Mouse (Mus musculus) 416B (cell line): ENCODE results near the gene Padi6.

Source experiments
- DNase-seq: peaks from one replicate; pipeline ENCODE4 v3.0.0; 2011; ENCODE audit warnings: low read depth

Padi6 gene

DNA sequence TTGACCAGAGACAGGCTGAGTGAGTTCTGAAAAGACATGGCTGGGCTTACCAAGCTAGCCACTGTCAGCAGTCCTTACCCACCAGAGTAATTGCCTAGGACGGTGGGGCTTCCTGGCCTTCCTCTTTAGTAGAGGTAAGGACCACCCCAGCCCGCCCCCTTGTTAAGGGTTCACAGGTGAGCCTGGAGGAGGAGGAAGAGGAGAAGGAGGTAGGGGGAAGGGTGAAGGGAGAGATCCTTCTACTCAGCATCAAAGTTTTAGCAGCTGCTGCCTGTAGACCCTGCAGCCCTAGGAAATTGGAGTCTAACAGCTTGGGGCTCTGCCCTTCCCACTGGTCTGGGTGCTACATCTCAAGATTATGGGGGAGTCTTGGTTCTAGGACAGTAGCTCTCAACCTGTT is at the start of gene Padi6:
TSS of gene Padi6 (minus strand) at position 101 of the 400 bp plus-strand sequence.
- no peak for DNase-seq

DNA sequence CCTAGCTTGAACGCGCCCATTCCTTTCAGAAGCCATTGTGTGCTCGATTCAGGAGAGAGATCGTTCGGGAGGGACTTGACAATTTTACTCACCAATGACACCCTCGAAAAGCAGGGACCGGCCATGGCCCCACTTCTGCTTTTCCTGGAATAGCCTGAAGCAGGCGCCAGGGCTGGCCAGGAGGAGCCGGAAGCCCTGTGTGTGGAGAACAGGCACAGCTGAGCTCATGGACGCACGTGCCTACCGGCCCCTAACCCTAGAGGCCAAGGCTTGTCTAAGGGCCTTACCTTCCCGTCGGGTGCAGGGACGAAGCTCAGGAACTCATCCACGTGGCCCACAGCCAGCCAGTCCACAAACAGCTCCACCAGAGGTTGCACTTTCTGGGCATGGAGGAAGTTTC is 48.6 kb upstream of the Padi6 start:
- no peak for DNase-seq

DNA sequence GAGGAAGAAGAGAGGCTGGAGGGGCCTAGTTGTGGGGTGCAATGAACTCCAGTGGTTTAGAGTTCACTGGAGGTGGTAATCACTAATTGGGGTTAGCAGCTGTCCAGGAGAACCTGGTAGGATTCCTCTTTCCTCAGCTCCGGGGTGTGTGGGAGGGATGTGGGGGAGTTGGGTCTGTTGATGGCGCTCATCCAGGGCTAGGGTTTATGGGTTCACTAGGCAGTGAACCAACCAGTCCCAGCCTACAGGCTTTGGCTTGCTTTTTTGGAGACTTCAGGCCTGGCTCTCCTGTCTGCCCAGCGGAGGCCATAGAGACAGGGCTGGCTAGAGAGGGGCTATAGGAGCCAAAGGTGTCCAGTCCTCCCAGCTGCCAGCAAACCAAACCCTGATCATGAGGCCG is 47.5 kb upstream of the Padi6 start:
- DNase-seq, result no peak

DNA sequence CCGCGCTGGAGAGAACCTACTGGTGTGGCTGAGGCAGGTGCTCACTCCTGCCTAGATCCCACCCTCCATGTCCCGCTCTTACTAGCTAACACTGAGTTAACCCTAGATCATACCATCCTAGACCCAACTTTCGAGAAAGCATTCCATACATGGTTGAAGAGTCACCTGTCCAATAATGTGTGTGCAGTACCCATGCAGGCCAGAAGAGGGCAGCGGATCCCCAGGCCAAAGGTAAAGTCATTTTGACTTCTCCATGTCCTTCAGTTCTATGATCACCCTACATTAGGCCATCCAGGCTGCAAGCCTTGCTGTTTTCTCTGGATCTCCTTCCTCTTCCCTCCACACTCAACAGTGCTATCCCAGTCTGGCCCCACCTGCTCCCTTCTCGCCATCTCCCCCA is 46.5 kb upstream of the Padi6 start:
- peak; percentile 72 for DNase-seq

DNA sequence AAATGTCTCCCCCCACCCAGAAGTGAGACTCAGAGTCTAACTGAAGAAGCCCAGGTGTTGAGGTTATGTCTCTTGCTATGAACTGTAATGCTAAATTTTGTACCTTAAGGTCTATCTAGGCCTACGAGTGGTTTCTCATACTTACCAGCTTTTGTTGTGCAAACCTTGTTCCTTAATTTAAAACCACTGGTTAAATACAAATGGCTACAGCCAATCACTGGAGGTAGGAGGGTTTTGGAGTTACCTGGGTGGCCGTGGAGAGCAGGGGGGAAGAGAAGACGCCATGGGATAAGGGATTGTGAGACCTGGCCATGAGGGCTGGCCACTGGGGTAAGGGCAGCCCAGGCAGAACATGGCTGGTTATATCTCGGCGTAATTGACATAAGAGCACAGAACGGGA is 45.8 kb upstream of the Padi6 start:
- no peak for DNase-seq

DNA sequence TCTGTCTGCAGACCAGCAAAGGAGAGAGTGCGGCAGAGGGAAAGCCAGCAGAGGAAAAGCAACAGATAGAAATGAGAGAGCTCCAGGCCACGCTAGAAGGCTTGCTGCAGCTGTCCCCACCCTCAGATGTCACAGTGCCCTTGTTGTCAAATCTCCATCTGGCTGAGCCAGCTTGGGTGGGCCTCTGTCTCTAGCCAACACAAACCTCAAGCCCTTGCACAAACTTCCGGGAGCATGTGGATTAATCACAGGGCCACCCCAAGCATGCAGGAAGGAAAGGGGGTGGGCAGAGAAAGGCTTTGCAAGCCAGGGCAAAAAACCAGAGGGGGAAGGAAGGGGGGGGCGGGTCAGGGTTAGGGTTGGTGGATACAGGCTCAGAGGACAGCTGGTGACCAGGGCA is 45.0 kb upstream of the Padi6 start:
- peak; percentile 97 for DNase-seq

DNA sequence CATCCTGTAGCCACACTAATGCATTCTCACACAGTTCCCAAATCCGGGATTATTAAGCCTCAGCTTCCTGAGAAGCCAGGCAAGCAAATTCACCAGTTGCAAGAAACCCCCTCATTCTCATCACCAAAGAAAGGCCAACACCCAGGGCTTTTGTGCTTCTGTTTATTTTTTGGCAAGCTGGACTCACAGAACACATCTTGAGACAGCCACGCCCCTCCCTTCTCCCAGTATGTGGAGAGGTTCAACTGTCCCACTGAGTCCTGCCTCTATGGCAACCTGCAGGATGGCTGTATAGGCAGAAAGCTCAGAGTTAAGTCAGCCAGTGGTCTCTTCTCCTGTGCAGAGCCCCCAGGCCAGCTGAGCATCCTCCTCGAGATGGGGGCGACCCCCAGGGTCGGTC is 42.8 kb upstream of the Padi6 start:
- DNase-seq, result no peak

DNA sequence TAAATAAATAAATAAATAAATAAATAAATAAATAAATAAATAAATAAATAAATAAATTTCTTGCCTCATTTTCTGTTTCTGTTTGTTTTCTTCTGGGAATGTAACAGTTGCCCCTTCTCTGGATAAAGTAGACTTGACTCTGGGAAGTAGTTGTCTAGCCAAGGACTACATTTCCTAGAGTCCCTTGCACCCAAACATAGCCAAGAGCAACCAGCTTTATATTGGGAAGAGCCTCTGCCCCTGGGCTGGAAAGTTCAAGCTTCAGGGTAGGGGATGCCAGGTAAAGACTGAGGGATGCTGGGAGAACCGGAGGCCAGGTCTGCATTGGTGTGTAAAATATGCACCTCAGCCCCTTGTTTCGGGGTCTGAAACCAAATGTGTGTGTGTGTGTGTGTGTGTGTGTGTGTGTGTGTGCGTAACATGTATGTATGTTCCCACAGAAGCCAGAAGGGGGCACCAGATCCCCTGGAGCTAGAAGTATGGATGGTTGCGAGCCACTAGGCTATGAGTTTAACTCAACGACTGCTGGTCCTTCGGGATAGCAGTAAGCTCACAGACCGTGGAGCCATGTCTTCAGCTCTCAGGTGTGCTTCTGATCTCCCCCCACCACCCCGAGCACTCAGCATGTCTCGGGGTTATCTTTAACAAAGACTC is 42.0 kb upstream of the Padi6 start:
- DNase-seq, result no peak

DNA sequence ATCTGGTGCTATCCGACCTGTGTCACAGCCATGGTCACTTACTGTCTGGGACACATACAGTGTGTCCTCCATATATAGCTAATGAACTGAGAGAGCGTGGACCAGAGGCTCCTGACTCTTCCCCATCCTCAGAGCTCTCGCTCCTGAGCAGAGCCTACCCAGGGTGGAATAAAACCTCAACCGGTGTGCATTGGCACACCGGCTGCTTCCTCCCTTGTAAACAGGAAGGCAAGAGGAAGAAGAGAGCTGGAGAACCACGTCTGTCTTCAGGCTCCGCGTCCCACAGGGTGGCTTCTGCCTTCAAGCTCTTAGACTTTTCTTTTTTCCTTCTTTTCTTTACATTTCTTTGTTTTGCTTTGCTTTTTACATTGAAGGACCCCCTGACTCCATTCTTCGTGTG is 40.4 kb upstream of the Padi6 start:
- no peak for DNase-seq

DNA sequence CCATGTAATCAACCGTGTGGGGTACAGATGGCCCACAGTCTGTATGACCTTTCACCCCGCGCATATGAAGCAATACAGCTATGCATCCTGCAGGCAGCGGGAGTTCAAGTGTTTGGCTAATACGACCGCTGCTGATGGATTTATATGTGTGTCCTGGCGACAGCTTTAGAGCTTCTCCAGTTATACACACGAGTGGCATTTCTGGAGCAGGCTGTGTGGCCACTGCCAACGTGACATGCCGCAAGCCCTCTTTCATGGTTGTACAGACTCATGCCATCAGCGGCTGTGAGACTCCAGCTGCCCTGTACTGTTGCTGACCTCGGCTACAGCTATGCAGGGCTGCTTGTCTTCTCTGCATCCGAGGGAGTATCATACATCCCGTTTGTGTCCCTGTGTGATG is 38.1 kb upstream of the Padi6 start:
- no peak for DNase-seq

DNA sequence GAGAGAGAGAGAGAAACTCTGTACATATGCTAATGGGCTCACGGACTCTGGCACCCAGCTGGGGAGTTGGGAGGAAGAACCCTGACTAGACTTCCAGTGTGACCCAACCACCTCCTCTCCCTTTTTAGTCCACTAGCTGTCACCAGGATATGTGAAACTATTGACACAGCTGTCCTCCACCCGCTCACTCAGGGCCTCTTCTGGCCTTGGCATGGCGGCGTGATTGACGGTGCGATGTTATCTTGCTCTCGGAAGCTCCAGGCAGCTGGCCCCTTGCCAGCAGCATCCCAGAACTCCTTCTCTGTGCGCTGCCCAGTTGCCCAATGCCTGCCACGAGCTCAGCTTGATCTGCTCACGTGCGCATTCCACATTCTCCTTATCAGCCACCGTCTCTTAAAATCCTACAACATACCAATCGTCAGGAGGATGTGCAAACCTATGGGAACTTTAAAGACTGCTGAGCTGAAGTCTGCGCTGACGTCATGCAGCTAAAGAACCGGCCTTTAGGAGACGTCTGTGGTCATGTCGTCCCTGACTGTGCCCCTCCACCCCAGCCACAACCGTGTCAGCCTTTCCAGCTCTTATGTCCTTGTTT is 37.5 kb upstream of the Padi6 start:
- peak; percentile 87 for DNase-seq

DNA sequence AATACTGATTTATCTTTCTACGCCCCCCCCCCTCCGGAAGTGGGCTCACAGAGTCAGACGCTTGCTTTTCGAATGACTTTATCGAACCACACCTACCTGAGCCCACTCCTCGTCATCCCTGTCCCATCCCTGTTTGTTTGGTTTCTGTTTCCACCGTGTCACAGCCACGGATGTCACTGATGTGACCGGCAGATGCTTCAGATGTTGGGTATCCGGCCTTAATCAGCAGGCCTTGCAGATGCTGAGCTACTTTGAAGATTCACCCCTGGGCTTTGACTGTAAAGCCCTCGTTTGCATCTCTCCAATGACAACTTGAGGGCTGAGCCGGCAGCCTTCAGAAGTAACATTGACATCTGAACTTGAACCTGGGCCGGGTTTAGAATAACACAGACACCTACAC is 34.2 kb upstream of the Padi6 start:
- DNase-seq, result no peak

DNA sequence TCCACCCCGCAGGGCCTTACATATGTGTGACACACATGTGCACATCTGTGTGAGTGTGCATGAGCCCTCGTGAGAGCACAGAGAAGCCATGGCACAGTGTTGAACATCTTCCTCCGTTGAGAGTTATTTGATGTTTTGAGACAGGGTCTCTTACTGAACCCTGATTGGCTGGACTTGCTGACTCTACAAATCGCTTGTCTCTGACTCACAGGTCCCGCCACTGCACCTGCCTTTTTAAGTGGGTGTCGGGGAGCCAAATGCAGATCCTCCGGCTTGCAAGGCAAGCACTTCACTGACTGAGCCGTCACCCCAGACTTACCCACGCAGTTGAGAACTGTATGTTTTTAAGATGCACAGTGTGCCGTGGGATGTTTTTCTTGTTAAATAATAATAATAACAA is 33.4 kb upstream of the Padi6 start:
- DNase-seq, result no peak

DNA sequence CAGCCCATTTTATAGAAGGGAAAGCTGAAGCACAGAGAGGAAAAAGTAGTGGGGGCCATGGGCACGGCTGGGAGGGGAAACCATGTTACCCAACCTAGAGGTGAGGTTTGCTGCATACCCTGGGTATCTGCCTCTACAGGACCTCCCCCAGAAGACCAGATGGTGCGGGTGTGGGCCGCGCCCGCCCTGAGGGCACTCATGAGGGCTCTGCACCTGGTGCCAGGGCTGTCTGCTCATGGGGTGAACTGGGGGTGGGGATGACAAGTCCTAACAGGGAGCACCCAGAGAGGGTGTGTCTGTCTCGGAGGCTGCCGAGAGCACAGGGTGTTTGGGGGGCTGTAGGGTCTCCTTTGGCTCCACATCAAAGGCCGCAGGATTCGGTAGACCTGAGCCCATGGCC is 32.5 kb upstream of the Padi6 start:
- DNase-seq, result no peak

DNA sequence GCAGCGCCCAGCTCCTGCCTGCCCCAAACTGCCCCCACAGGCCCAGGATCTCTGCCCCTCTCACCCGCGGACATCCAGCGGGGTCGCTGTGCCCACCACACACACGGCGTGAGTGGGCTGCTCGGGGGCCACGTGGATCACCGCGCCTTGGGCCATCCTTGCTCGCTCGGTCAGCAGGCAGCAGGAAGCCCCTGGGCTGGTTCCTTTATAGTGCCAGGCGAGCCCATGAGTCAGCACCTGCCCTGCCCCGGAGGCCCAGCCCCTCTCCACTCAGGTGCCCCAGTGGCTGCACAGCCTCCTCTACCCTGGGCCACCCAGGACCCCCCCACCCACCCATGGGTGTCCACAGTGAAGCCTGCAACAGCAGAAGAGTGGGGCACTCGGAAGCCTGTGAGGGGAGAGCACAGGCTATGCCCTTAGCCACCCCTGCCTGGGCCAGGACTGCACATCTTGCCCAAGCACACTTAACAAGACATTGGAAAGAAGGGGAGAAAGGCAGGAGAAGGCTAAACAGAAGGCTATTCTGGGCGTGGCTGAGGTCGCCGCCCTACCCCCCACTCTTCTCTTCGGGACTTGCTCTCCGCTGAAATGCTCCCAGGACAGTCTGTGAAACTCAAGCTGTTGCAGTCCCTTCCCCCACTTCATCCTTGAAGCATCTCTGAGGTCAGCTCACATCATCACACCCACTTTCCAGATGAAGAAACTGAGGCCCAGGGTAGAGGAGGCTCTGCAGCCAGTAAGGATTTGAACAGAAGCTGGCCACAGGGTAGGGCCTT is 31.8 kb upstream of the Padi6 start, which contains the start of gene Padi4:
TSS of gene Padi4 (minus strand) at position 212 of the 776 bp plus-strand sequence.
- no peak for DNase-seq

DNA sequence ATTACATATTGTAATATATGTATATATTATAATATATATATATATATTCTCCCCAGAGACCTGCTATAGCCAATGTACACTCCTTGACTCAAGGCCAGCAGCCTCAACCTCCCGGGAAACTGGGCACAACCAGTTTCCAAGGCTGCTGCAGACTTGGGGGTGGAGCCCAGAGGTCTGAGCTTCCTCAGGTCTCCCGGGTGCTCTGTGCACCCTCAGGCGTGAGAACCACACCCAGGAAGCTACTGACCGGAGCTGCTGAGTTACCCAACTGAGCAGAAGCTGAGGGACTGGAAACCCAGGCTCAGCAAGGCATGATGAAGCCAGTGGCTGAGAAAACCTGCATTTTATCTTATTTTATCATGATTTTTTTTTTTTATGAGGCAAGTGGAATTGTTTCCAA is 28.6 kb upstream of the Padi6 start:
- peak; percentile 33 for DNase-seq

DNA sequence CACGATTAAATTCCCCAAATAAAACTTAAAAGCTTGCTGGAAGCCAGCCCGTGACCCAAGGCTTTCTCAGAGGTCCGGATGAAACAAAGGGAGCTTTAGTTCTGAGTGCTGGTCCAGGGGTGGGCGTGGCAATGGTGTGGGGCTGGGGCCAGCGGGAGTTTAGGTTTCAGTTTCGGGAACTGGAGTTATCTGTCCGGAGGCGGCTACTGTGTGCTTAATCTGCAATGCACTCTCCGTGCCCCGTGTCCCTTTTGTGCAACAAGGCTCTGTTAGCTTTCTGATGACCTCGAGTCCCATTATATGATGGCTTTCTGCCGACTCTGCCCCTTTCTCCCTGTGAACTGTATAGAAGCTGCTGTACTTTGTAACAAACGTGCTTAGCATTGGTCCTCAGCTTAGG is 28.0 kb upstream of the Padi6 start:
- DNase-seq, result peak; percentile 63

DNA sequence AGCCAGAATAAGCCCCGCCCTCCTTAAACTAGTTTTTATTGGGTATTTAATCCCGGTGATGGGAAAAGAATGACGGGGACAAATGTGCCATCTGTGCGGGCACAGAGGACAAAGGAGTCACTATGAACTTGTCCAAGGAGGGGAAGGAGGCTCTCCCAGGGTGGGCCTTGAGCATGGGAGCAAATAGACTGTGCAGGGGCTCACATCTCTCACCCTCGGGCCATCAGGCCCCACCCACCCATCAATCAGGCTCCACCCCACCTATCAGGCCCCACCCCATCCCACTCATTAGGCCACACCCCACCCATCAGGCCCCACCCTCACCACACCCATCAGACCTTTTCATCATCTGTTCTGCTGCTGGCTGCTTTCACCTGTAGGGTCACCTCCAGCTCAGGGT is 26.5 kb upstream of the Padi6 start:
- DNase-seq, result no peak

DNA sequence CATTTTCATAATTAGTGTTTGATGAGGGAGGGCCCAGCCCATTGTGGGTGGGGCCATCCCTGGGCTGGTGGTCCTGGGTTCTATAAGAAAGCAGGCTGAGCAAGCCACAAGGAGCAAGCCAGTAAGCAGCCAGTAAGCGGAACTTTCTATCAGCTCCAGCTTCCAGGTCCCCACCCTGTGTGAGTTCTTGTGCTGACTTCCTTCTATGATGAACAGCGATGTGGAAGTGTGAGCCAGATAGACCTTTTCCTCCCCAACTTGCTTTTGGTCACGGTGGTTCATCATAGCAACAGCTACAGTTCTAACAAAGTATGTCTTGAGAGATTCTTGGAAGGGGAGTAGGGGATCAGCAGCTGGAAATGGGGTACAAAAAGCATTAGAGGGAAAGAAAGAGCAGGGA is 23.5 kb upstream of the Padi6 start:
- DNase-seq, result no peak

DNA sequence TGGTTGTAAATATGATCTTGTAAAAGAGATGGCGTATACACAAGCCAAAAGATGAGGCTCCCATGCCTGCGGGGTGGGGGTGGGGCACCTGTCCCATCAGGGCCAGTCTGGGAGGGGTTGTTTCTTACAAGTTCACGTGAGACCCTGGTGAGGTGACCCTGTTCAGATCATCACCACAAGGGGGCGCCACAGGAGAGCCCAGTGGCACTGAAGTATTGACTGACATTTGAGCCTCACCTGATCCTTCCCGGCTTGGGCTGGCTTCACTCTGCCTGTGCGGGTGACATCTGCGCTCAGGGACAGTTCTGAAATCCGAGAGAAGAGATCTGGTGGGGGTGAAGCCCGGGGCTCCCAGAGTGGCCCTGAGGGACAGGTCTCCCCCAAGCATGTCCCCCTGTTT is 20.7 kb upstream of the Padi6 start:
- peak; percentile 69 for DNase-seq

DNA sequence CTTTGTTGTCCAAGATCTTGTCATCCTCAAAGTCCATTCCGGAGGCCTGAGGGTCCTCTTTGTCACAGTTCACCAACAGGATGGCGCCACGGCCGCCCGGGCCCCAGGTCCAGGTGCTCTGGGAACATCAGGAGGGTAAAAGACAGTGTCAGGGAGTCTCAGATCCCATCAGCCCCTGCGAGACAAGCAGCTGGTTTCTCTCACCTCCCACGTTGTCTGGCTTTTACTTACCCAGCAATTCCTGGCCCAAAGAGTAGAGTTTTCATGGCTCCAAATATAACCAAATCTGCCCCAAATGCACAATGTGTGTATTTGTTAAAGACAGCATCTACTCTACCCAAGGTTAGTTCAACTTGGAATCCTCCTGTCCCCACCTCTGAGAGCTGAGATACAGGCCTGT is 19.2 kb upstream of the Padi6 start:
- no peak for DNase-seq

DNA sequence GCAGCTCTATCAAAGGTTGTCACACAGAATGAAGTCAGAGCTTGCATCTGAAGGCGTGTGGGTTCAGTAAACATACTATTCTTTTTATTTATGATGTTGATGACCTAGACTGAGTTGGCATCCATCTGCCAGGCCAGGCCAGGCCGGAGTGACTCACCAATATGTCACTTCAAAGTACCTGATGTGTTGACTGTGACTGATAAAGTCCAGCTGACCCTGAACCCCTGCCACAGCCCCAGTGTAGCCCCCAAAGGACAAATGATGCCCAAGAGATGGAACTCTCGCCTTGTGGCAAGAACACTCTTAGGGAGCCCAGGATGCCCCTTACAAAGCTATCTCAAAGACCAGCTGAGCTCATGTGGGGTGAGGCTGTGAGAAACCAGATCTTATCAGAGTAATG is 13.4 kb upstream of the Padi6 start:
- DNase-seq, result no peak

DNA sequence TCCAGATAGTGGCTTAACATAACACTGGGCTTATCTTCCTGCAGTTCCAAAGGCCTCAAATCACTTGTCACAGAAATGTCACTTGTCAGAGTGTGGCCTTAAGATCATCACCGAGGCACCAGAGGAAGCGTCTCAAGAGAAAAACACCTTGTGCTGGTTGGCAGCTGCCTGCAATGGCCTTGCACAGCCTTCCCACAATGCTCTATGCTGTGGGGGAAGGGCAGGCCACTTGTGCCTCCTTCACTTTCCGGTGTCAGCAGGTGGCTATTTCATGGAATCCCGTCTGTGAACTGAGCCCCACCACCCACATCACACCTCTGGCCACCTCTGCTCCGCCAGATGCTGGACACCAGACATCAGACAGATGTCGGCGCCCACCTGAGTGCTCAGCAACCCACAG is 10.9 kb upstream of the Padi6 start:
- DNase-seq, result no peak

DNA sequence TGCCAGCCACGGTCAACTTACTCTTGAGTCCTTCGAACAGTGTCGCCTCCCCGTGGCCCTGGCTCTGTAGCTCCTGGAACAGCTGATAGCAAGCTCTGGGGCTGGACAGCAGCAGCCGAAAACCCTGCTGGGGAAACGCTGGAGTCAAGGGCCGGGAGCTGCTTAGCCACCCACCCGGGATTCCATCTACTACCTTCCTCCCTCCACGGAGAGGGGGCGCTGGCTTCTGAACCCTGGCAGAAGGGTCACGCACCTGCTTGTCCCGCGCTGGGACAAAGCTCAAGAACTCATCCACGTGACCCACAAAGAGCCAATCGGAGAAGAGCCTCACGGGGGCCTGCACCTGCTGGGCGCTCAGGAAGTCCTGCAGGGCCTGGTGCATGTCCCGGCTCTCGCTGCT is 7.9 kb upstream of the Padi6 start:
- DNase-seq, result no peak
